Mouse (Mus musculus) heart, postnatal 0 days (tissue): ENCODE data around the gene Nhsl1. TPM values are rescaled to one million over a fixed set of nuclear protein-coding genes. Genes with fewer than 3 reads are reported as not detected.

Experiments
- ATAC-seq: fragments of 200-750 bp; cut with Nextera tagmentation; 2 replicates; pipeline ENCODE4 v1.8.0; 2017; ENCODE audit warnings: low read depth, moderate number of reproducible peaks, moderate library complexity; ENCODE audit not compliant: insufficient read depth
- DNase-seq: peaks from one replicate; pipeline ENCODE4 v3.0.0-alpha.2; 2016; ENCODE audit warnings: low spot score
- H3K27ac ChIP-seq: fragments of 300-500 bp; sonication (generic); 2 replicates; pipeline ENCODE4 v1.5.1; 2014; ENCODE audit warnings: low read depth, mild to moderate bottlenecking
- H3K27me3 ChIP-seq: fragments of 300-500 bp; sonication (generic); 2 replicates; pipeline ENCODE4 v1.6.1; 2014; ENCODE audit warnings: low read length, mixed read lengths; ENCODE audit not compliant: control insufficient read depth, insufficient read depth
- H3K36me3 ChIP-seq: fragments of 300-500 bp; sonication (generic); replicated peaks from 2 replicates; pipeline ENCODE4 v1.6.1; 2014; ENCODE audit warnings: low read length, mixed read lengths; ENCODE audit not compliant: control insufficient read depth, insufficient read depth
- H3K4me1 ChIP-seq: fragments of 300-500 bp; sonication (generic); 2 replicates; pipeline ENCODE4 v1.6.1; 2014; ENCODE audit warnings: antibody characterized with exemption; ENCODE audit not compliant: control insufficient read depth, insufficient read depth
- H3K4me2 ChIP-seq: fragments of 300-500 bp; sonication (generic); 2 replicates; pipeline ENCODE4 v1.6.1; 2014; ENCODE audit warnings: low read depth, mild to moderate bottlenecking, low read length, moderate library complexity
- H3K4me3 ChIP-seq: fragments of 300-500 bp; sonication (generic); 2 replicates; pipeline ENCODE4 v1.5.1; 2014; ENCODE audit warnings: low read depth, low read length
- H3K9ac ChIP-seq: fragments of 300-500 bp; sonication (generic); replicated peaks from 2 replicates; pipeline ENCODE4 v1.6.1; 2014; ENCODE audit warnings: low read depth, low read length, mixed read lengths
- H3K9me3 ChIP-seq: fragments of 300-500 bp; sonication (generic); replicated peaks from 2 replicates; pipeline ENCODE4 v1.6.1; 2016; ENCODE audit warnings: low read length; ENCODE audit not compliant: control insufficient read depth
- CTCF ChIP-seq: IDR thresholded peaks from 2 replicates; pipeline ENCODE4 v1.5.1; 2016; ENCODE audit warnings: antibody characterized with exemption, control low read depth, low read depth
- EP300 ChIP-seq: IDR thresholded peaks from 2 replicates; pipeline ENCODE4 v1.6.1; 2016; ENCODE audit warnings: antibody characterized with exemption, low read depth
- WGBS: fragments of 180-500 bp; shearing (Covaris S2); extraction: QIAGEN DNeasy Blood & Tissue Kit; methylation state at CpG from one replicate; pipeline ENCODE4 v1.1.7; 2014; 5-methylcytosine and 5-hydroxymethylcytosine counted together
- polyA plus RNA-seq: library from polyadenylated mRNA; unstranded; fragments of >200 nt; fragmentation: Nextera tagmentation; extraction: Ambion mirVana; gene quantifications from 2 replicates; pipeline ENCODE4 v1.2.1, GENCODE M21; 2015
- total RNA-seq: library from RNA; depleted of rRNA; stranded (reverse); fragments of >200 nt; gene quantifications from 2 replicates; pipeline ENCODE4 v1.2.3, GENCODE M21; 2014; ENCODE audit warnings: low replicate concordance

Nhsl1 gene
- total and polyA plus RNA-seq, 2 experiments from 2014 or later = 8.8 to 20.1 TPM

GRCm38 (mm10) chr10:18392268-18392667, 73.5 kb downstream of the Nhsl1 start:
- Histone ChIP-seq H3K27ac (no peak overlapping the region), H3K36me3 (no peaks in the 10 kb centered on the region), H3K9me3 (no peaks in the 10 kb centered on the region), H3K9ac (no peak overlapping the region), H3K4me3 (no peak overlapping the region), H3K4me2 (no peak overlapping the region), H3K4me1 (peaks cover 7% of the 10 kb centered on the region), H3K27me3 (no peaks in the 10 kb centered on the region)
- WGBS = 53% methylated on average over 6 of the region's 6 CpGs
- DNase-seq (no peak), ATAC-seq (no peak)
- TF ChIP-seq EP300 (no peak), CTCF (no peak)

DNA sequence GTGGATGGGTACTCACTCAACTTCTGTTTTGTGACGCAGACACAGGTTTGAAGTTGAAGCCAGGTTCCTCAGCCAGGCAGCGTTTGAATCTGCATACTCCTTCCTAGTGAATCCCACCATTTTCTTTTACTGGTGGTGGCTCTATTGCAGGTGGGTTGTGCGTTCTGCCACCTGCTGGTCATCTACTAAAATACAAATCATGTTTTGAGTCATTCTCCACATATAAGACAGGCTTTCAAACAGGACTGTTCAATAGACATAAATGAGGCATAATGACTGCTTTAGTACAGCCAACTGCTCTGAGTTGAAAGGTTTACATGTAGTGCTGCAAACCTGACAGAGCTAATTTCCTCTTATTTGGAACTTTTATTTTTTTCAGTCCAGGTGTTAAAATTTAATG, 75.0 kb downstream of the Nhsl1 start:
- DNase-seq = no peak
- no peaks in the 10 kb centered on the region for H3K9me3 ChIP-seq
- WGBS = 64% methylated on average over 3 of the region's 3 CpGs
- no peak overlapping the region for H3K4me3 ChIP-seq
- no peaks in the 10 kb centered on the region for H3K27me3 ChIP-seq
- H3K4me1 ChIP-seq = peaks cover 7% of the 10 kb centered on the region
- no peak for ATAC-seq
- no peak overlapping the region for H3K4me2 ChIP-seq
- no peak overlapping the region for H3K9ac ChIP-seq
- no peak for TF ChIP-seq EP300
- TF ChIP-seq CTCF = peak; percentile 50
- no peak overlapping the region for H3K27ac ChIP-seq
- no peaks in the 10 kb centered on the region for H3K36me3 ChIP-seq

- Histone ChIP-seq H3K9ac (no peak overlapping the region), H3K27me3 (no peaks in the 10 kb centered on the region), H3K4me2 (no peak overlapping the region), H3K27ac (no peak overlapping the region), H3K4me3 (no peak overlapping the region), H3K36me3 (no peaks in the 10 kb centered on the region), H3K9me3 (no peaks in the 10 kb centered on the region), H3K4me1 (peaks cover 1% of the 10 kb centered on the region; the same call in 1 of the 2 replicates)
- WGBS = 75% methylated on average over 7 of the region's 7 CpGs
- ATAC-seq (no peak), DNase-seq (no peak)
- no peak for TF ChIP-seq EP300
- TF ChIP-seq CTCF = no peak
These were observed 75.5 kb downstream of the Nhsl1 start for GRCm38 (mm10) chr10:18394270-18394669.

DNA sequence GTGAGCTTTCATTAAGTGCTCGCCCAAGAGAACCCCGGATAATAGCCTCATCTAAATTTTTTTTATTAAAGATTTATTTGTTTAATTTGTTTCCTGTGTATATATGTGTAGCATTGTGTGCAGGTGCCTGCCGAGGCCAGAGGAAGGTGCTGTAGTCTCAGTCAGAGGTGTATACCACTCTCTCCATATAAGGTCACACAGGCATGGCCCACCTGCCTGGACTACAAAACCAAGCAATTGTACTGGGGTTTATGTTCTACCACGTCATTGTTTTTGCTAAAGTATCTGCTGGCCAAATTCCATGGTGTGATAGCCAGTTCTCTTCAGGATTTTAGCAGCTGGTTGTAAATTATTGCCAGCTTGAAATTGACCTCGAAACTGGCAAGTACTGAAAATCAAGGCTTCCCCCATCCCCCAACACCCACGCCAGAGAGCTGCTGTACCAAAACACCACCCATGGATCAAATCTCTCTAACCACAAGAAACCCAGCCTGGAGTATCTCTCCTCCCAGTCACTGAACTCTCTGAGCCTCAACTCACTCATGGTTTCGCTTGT, 81.4 kb downstream of the Nhsl1 start:
- Histone ChIP-seq H3K4me2 (no peak overlapping the region), H3K36me3 (no peaks in the 10 kb centered on the region), H3K27me3 (no peaks in the 10 kb centered on the region), H3K9me3 (no peaks in the 10 kb centered on the region), H3K9ac (no peak overlapping the region), H3K27ac (no peak overlapping the region), H3K4me1 (no peaks in the 10 kb centered on the region), H3K4me3 (no peak overlapping the region)
- DNase-seq (no peak), ATAC-seq (no peak)
- TF ChIP-seq CTCF = no peak
- WGBS = 76% methylated on average over 7 of the region's 7 CpGs

DNA sequence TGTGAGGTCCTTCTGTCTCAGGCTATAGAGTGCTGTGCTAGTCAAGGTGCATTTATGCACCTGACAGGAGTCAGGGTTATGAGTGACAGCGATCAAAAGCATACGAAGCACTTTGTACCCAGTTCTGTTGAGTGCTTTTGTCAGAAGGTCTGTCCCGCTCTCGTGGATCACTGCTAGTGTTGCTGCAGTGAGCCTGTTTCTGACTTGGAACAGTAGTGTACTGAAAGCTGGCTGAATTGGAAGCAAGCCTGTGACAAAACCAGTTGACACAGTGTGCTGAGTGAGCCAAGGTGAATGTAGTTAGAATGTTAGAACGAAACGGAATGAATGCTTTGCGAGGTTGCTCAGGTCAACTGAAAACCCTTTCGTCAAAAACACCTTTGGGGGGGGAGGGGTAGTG, 82.2 kb downstream of the Nhsl1 start:
- H3K4me3 ChIP-seq = no peak overlapping the region
- TF ChIP-seq CTCF = no peak
- no peak for TF ChIP-seq EP300
- H3K9ac ChIP-seq = no peak overlapping the region
- H3K9me3 ChIP-seq = no peaks in the 10 kb centered on the region
- no peaks in the 10 kb centered on the region for H3K27me3 ChIP-seq
- H3K4me2 ChIP-seq = no peak overlapping the region
- WGBS = 58% methylated on average over 8 of the region's 8 CpGs
- no peaks in the 10 kb centered on the region for H3K4me1 ChIP-seq
- H3K27ac ChIP-seq = no peak overlapping the region
- no peaks in the 10 kb centered on the region for H3K36me3 ChIP-seq
- no peak for ATAC-seq
- no peak for DNase-seq

GRCm38 (mm10) chr10:18403992-18404391, 85.2 kb downstream of the Nhsl1 start:
- no peak overlapping the region for H3K4me2 ChIP-seq
- no peak overlapping the region for H3K4me3 ChIP-seq
- ATAC-seq = no peak
- TF ChIP-seq EP300 (no peak), CTCF (no peak)
- no peaks in the 10 kb centered on the region for H3K27me3 ChIP-seq
- H3K9ac ChIP-seq = no peak overlapping the region
- no peaks in the 10 kb centered on the region for H3K9me3 ChIP-seq
- H3K27ac ChIP-seq = no peak overlapping the region
- H3K36me3 ChIP-seq = no peaks in the 10 kb centered on the region
- 54% methylated on average over 2 of the region's 2 CpGs for WGBS
- DNase-seq = no peak
- H3K4me1 ChIP-seq = peaks cover 15% of the 10 kb centered on the region
